Mouse (Mus musculus) spleen, adult 10 weeks (tissue): ENCODE measurements around the gene Reps2. TPM values are rescaled to one million over a fixed set of nuclear protein-coding genes. Genes with fewer than 3 reads are reported as not detected.

ENCODE experiments used
- polyA plus RNA-seq: library from polyadenylated mRNA; stranded (reverse); fragments of 350-450 nt; fragmentation: Illumina TruSeq; extraction: RNeasy Lipid Tissue Mini Kit (QIAGEN cat#74804); gene quantifications from one replicate; pipeline ENCODE4 v1.2.3, GENCODE M21; 2015; ENCODE audit warnings: low replicate concordance; ENCODE audit not compliant: insufficient read depth

Gene Reps2
- polyA plus RNA-seq = 1.1 TPM

DNA sequence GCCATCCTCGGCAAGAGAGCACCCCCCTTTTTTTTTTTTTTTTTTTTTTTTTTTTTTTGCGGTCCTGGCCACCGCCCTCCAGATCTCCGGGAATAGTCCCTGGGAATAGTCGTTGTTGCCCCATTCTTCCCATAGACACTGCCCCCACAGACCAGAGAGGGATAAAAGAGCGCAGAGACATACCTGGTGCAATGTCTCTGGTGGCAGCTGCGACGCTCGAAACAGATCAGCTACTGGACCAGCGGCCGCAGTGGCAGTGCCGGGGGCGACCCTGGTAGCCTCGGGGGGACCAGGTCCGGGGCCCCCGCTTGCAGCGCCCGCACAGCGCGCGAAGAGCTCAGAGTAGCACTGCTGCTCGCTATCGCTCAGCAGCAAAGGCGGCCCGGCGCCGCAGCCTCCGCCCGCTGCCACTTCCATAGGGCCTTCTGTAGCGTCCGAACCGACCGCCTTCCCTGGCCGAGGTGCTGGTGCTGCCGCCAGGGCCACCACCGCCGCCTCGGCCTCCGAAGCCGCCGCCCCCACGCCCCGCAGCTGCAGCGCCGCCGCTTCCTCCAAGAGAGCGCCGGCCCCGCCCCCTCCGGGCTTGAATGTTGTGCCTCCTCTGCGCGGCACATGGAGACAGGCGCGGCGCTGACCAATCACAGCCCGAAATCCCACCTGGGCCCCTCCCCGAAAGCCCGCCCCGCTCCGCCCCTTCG, at the start of gene Reps2:
Reps2 (minus strand) TSS at position 559 of the 698 bp plus-strand sequence.

Other genes with a start within 250 kb of the Reps2 start
- 191 TPM for gene Rbbp7, start 116.8 kb upstream of the Reps2 start, polyA plus RNA-seq
- gene Txlng, start 185.8 kb upstream of the Reps2 start, polyA plus RNA-seq = 31.4 TPM
- 68.5 TPM for gene Syap1, start 244.8 kb upstream of the Reps2 start, polyA plus RNA-seq